Mouse (Mus musculus): ENCODE measurements around the gene Zmynd10. TPM values are rescaled to one million over a fixed set of nuclear protein-coding genes. Genes with fewer than 3 reads are reported as not detected.
A peak's percentile ranks its signal among the peaks of the same experiment; 100 is the strongest.

Zmynd10 gene
- polyA plus RNA-seq, 1 experiment = 0.84 TPM

GRCm38 (mm10) chr9:107549297-107550074 lies 2.4 kb downstream of the Zmynd10 start:
- 96% methylated on average over 20 of the region's 20 CpGs for WGBS
- Histone ChIP-seq H3K36me3 (ENCODE audit: control insufficient read depth, insufficient read depth, low read length) (peaks cover 3% of the 10 kb centered on the region; the same call in 1 of the 2 replicates), H3K4me3 (ENCODE audit: extremely low read depth, insufficient read depth, insufficient read length) (no peak overlapping the region), H3K27ac (ENCODE audit: insufficient read depth, low read length) (no peak overlapping the region), H3K4me1 (ENCODE audit: control insufficient read depth, insufficient read depth, insufficient read length) (peaks cover 33% of the 10 kb centered on the region), H3K27me3 (ENCODE audit: control insufficient read depth, insufficient read depth, low read length) (no peaks in the 10 kb centered on the region)
- TF ChIP-seq POLR2A (IDR thresholded peaks at IDR 0.05; ENCODE audit: low read depth, low read length) = no peak
- no peak for TF ChIP-seq CTCF (IDR thresholded peaks at IDR 0.05; ENCODE audit: extremely low read depth, insufficient read depth, insufficient read length, insufficient replicate concordance)
- no peak for DNase-seq (ENCODE audit: low read depth in 1 of 2, low spot score in 2 of 2)

- Histone ChIP-seq H3K4me1 (ENCODE audit: control insufficient read depth, insufficient read depth, insufficient read length) (peaks cover 33% of the 10 kb centered on the region), H3K27me3 (ENCODE audit: control insufficient read depth, insufficient read depth, low read length) (no peaks in the 10 kb centered on the region), H3K36me3 (ENCODE audit: control insufficient read depth, insufficient read depth, low read length) (no peaks in the 10 kb centered on the region), H3K4me3 (ENCODE audit: extremely low read depth, insufficient read depth, insufficient read length) (no peak overlapping the region), H3K27ac (ENCODE audit: insufficient read depth, low read length) (peak overlapping the region; percentile 62)
- TF ChIP-seq CTCF (IDR thresholded peaks at IDR 0.05; ENCODE audit: extremely low read depth, insufficient read depth, insufficient read length, insufficient replicate concordance) (no peak), POLR2A (IDR thresholded peaks at IDR 0.05; ENCODE audit: low read depth, low read length) (no peak)
- no peak for DNase-seq (ENCODE audit: low read depth in 1 of 2, low spot score in 2 of 2)
- 64% methylated on average over 23 of the region's 23 CpGs for WGBS
These were observed 3.5 kb downstream of the Zmynd10 start for GRCm38 (mm10) chr9:107550491-107551116.

GRCm38 (mm10) chr9:107551117-107551889 lies 4.2 kb downstream of the Zmynd10 start, which contains the start of gene Rassf1:
Gene Rassf1 (plus strand): TSS chr9:107551555.
- H3K27ac ChIP-seq (ENCODE audit: insufficient read depth, low read length) = peak within 1 kb of the TSS; percentile 80
- DNase-seq (ENCODE audit: low read depth in 1 of 2, low spot score in 2 of 2) = peak; percentile 73 to 74

DNA sequence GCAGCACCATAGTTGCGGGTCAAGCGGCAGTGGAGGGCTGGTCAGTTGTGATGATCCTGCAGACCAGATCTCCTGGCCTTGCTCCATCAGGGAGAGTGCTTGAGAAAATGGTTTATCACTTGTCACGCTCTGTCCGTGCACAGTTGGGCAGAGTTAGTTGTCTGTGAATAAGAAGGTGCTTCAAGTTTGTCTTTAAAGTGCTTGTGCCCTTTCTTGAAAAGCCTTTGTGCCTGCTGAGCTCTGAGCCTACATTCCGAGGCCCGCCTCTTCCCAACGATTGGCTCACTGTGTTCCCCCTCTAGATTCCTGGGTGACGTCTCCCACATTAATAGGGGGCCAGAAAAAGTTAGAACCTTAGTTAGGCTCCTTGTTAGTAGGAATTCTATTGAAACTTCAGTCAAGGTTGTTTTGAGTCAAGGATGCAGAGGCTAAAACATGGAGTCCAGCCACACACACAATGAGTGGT lies 4.8 kb downstream of the Zmynd10 start:
- Histone ChIP-seq H3K36me3 (ENCODE audit: control insufficient read depth, insufficient read depth, low read length) (no peaks in the 10 kb centered on the region), H3K4me3 (ENCODE audit: extremely low read depth, insufficient read depth, insufficient read length) (peak overlapping the region; percentile 58; the same call in 1 of the 2 replicates), H3K4me1 (ENCODE audit: control insufficient read depth, insufficient read depth, insufficient read length) (peaks cover 38% of the 10 kb centered on the region), H3K27me3 (ENCODE audit: control insufficient read depth, insufficient read depth, low read length) (no peaks in the 10 kb centered on the region), H3K27ac (ENCODE audit: insufficient read depth, low read length) (peak overlapping the region; percentile 80)
- TF ChIP-seq POLR2A (IDR thresholded peaks at IDR 0.05; ENCODE audit: low read depth, low read length) = no peak
- TF ChIP-seq CTCF (IDR thresholded peaks at IDR 0.05; ENCODE audit: extremely low read depth, insufficient read depth, insufficient read length, insufficient replicate concordance) = no peak
- whole genome bisulfite sequencing = 53% methylated on average over 8 of the region's 8 CpGs
- no peak for DNase-seq (ENCODE audit: low read depth in 1 of 2, low spot score in 2 of 2)

More at GRCm38 (mm10) chr9:107551117-107551889, 4.2 kb downstream of the Zmynd10 start, which contains the start of gene Rassf1:
- peak within 1 kb of the TSS; percentile 58 for H3K4me3 ChIP-seq (ENCODE audit: extremely low read depth, insufficient read depth, insufficient read length)
- 4% methylated on average over 63 of the region's 63 CpGs for WGBS
- H3K27me3 ChIP-seq (ENCODE audit: control insufficient read depth, insufficient read depth, low read length) = no peaks in the 10 kb centered on the region
- no peak for TF ChIP-seq CTCF (IDR thresholded peaks at IDR 0.05; ENCODE audit: extremely low read depth, insufficient read depth, insufficient read length, insufficient replicate concordance)
- TF ChIP-seq POLR2A (IDR thresholded peaks at IDR 0.05; ENCODE audit: low read depth, low read length) = no peak
- peaks cover 36% of the 10 kb centered on the region for H3K4me1 ChIP-seq (ENCODE audit: control insufficient read depth, insufficient read depth, insufficient read length)
- H3K36me3 ChIP-seq (ENCODE audit: control insufficient read depth, insufficient read depth, low read length) = no peaks in the 10 kb centered on the region

DNA sequence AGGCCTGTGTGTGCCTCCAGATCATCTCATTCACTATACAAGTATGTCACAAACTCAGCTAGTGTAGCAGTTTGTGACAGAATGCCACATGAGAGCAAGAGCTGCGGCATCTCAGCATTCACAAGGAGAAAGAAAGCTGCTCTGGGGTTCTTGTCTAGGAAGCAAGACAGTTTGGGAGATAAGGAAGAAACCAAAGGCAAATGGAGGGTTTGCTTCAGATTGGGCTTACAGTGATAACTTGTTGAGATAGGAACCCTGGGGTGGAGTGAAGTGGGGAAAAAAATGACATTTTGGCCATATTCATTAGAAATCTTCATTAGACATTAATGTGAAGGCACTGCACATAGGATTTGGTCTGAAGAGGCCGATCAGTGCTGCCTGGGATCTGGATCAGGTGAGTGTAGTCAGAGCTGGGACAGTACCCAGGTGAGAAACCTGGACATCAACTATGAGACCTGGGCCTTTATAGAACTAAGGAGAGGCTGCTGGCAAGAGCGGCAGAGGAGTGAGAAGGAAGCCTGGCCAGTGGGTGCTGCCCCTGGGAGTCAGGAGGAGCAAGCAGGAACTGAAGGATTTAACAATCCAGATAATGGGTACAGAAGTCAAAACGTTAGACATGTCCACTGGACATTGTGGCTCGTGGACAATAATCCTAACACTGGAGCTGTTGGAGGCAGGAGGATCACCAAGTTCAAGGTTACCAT lies 5.7 kb downstream of the Zmynd10 start:
- H3K27ac ChIP-seq (ENCODE audit: insufficient read depth, low read length) = no peak overlapping the region
- no peaks in the 10 kb centered on the region for H3K27me3 ChIP-seq (ENCODE audit: control insufficient read depth, insufficient read depth, low read length)
- TF ChIP-seq CTCF (IDR thresholded peaks at IDR 0.05; ENCODE audit: extremely low read depth, insufficient read depth, insufficient read length, insufficient replicate concordance) (no peak), POLR2A (IDR thresholded peaks at IDR 0.05; ENCODE audit: low read depth, low read length) (no peak)
- no peak for DNase-seq (ENCODE audit: low read depth in 1 of 2, low spot score in 2 of 2)
- H3K36me3 ChIP-seq (ENCODE audit: control insufficient read depth, insufficient read depth, low read length) = peaks cover 8% of the 10 kb centered on the region
- WGBS = 83% methylated on average over 5 of the region's 5 CpGs
- H3K4me3 ChIP-seq (ENCODE audit: extremely low read depth, insufficient read depth, insufficient read length) = no peak overlapping the region
- peaks cover 31% of the 10 kb centered on the region for H3K4me1 ChIP-seq (ENCODE audit: control insufficient read depth, insufficient read depth, insufficient read length)
